Mouse (Mus musculus) stomach, embryonic 14.5 days (tissue): ENCODE measurements around the gene Ccl11. TPM values are rescaled to one million over a fixed set of nuclear protein-coding genes. Genes with fewer than 3 reads are reported as not detected.

Source experiments
- ATAC-seq: fragments of 200-750 bp; cut with Nextera tagmentation; 2 replicates; pipeline ENCODE4 v1.8.0; 2017; ENCODE audit warnings: low read depth, moderate TSS enrichment; ENCODE audit not compliant: insufficient number of reproducible peaks, insufficient read depth, low FRiP score
- H3K27ac ChIP-seq: fragments of 300-500 bp; sonication (generic); 2 replicates; pipeline ENCODE4 v1.5.1; 2014; ENCODE audit warnings: mild to moderate bottlenecking, low read length, moderate library complexity, mixed read lengths
- H3K27me3 ChIP-seq: fragments of 300-500 bp; sonication (generic); 2 replicates; pipeline ENCODE4 v1.6.1; 2014; ENCODE audit warnings: low read length, control low read depth, mixed read lengths; ENCODE audit not compliant: control insufficient read depth, insufficient read depth
- H3K36me3 ChIP-seq: fragments of 300-500 bp; sonication (generic); 2 replicates; pipeline ENCODE4 v1.6.1; 2014; ENCODE audit warnings: mild to moderate bottlenecking, control low read depth, low read length, moderate library complexity, mixed read lengths; ENCODE audit not compliant: control insufficient read depth, insufficient read depth
- H3K4me1 ChIP-seq: fragments of 300-500 bp; sonication (generic); 2 replicates; pipeline ENCODE4 v1.6.1; 2014; ENCODE audit warnings: low read length, control low read depth, mixed read lengths; ENCODE audit not compliant: control insufficient read depth, insufficient read depth
- H3K4me2 ChIP-seq: fragments of 300-500 bp; sonication (generic); replicated peaks from 2 replicates; pipeline ENCODE4 v1.6.1; 2014; ENCODE audit warnings: low read depth, low read length, control low read depth
- H3K4me3 ChIP-seq: fragments of 300-500 bp; sonication (generic); 2 replicates; pipeline ENCODE4 v1.5.1; 2014; ENCODE audit warnings: low read depth, low read length, control low read depth
- H3K9ac ChIP-seq: fragments of 300-500 bp; sonication (generic); replicated peaks from 2 replicates; pipeline ENCODE4 v1.6.1; 2014; ENCODE audit warnings: low read depth, mild to moderate bottlenecking, control low read depth, low read length, moderate library complexity, mixed read lengths
- H3K9me3 ChIP-seq: fragments of 300-500 bp; sonication (generic); 2 replicates; pipeline ENCODE4 v1.6.1; 2016; ENCODE audit warnings: low read depth, low read length, control low read depth; ENCODE audit not compliant: control insufficient read depth
- WGBS: fragments of 180-500 bp; shearing (Covaris S2); extraction: QIAGEN DNeasy Blood & Tissue Kit; methylation state at CpG from one replicate; pipeline ENCODE4 v1.1.7; 2014; 5-methylcytosine and 5-hydroxymethylcytosine counted together
- polyA plus RNA-seq: library from polyadenylated mRNA; unstranded; fragments of >200 nt; fragmentation: Nextera tagmentation; extraction: Ambion mirVana; gene quantifications from 2 replicates; pipeline ENCODE4 v1.2.1, GENCODE M21; 2014

Ccl11 gene
- polyA plus RNA-seq, 1 experiment from 2014 or later = 99.4 TPM

GRCm38 (mm10) chr11:82035857-82036256, 21.8 kb upstream of the Ccl11 start:
- no peaks in the 10 kb centered on the region for H3K36me3 ChIP-seq
- no peak overlapping the region for H3K27ac ChIP-seq
- no peak overlapping the region for H3K4me2 ChIP-seq
- H3K9me3 ChIP-seq = no peaks in the 10 kb centered on the region
- WGBS = 83% methylated on average over 2 of the region's 2 CpGs
- H3K27me3 ChIP-seq = no peaks in the 10 kb centered on the region
- no peak overlapping the region for H3K9ac ChIP-seq
- no peak overlapping the region for H3K4me3 ChIP-seq
- ATAC-seq = no peak
- peaks cover 13% of the 10 kb centered on the region; the same call in 1 of the 2 replicates for H3K4me1 ChIP-seq

GRCm38 (mm10) chr11:82038535-82038934, 19.1 kb upstream of the Ccl11 start, which contains the start of gene Gm17268:
Gene Gm17268, minus strand, starts transcription at chr11:82038562.
- WGBS = 25% methylated on average over 2 of the region's 2 CpGs
- Histone ChIP-seq H3K36me3 (no peaks in the 10 kb centered on the region), H3K27ac (no peak within 1 kb of the TSS), H3K4me3 (no peak within 1 kb of the TSS), H3K9ac (no peak within 1 kb of the TSS), H3K27me3 (no peaks in the 10 kb centered on the region), H3K4me1 (peaks cover 4% of the 10 kb centered on the region; the same call in 1 of the 2 replicates), H3K9me3 (no peaks in the 10 kb centered on the region), H3K4me2 (no peak within 1 kb of the TSS)
- no peak for ATAC-seq

- H3K4me1 ChIP-seq = peaks cover 4% of the 10 kb centered on the region; the same call in 1 of the 2 replicates
- H3K27me3 ChIP-seq = no peaks in the 10 kb centered on the region
- no peak overlapping the region for H3K4me3 ChIP-seq
- H3K4me2 ChIP-seq = no peak overlapping the region
- no peak overlapping the region for H3K27ac ChIP-seq
- no peak overlapping the region for H3K9ac ChIP-seq
- no peak for ATAC-seq
- no peaks in the 10 kb centered on the region for H3K9me3 ChIP-seq
- WGBS = 69% methylated on average over 3 of the region's 3 CpGs
- H3K36me3 ChIP-seq = no peaks in the 10 kb centered on the region
Measured at GRCm38 (mm10) chr11:82039132-82039660, 18.4 kb upstream of the Ccl11 start.

DNA sequence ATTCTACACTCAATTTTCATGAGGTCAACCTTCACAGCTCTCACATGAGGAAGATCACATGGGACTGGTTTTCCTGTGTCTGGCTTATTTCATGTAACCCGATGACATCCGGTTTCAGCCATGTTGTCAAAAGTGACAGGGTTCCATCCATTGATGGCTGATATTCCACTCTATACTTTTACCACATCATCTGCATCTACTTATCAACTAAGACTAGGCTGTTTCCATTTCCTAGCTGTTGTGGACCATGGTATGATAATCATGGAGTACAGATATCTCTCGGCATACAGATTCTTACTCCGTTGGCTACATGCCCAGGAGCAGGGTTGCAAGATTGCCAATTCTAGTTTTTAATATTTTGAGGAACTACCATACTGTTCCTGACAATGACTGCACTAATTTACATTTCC, 15.9 kb upstream of the Ccl11 start:
- WGBS = 79% methylated on average over 4 of the region's 4 CpGs
- no peak for ATAC-seq
- H3K4me1 ChIP-seq = no peaks in the 10 kb centered on the region
- H3K4me3 ChIP-seq = no peak overlapping the region
- H3K4me2 ChIP-seq = no peak overlapping the region
- no peak overlapping the region for H3K9ac ChIP-seq
- H3K36me3 ChIP-seq = no peaks in the 10 kb centered on the region
- no peak overlapping the region for H3K27ac ChIP-seq
- no peaks in the 10 kb centered on the region for H3K9me3 ChIP-seq
- no peaks in the 10 kb centered on the region for H3K27me3 ChIP-seq

- H3K4me3 ChIP-seq = no peak within 1 kb of the TSS
- WGBS = 75% methylated on average over 3 of the region's 3 CpGs
- no peak for ATAC-seq
- H3K4me2 ChIP-seq = no peak within 1 kb of the TSS
- no peaks in the 10 kb centered on the region for H3K4me1 ChIP-seq
- no peaks in the 10 kb centered on the region for H3K36me3 ChIP-seq
- no peak within 1 kb of the TSS for H3K9ac ChIP-seq
- no peaks in the 10 kb centered on the region for H3K27me3 ChIP-seq
- H3K27ac ChIP-seq = no peak within 1 kb of the TSS
- no peaks in the 10 kb centered on the region for H3K9me3 ChIP-seq
Measured at GRCm38 (mm10) chr11:82045471-82045870, 12.2 kb upstream of the Ccl11 start, which contains the start of gene Ccl7. Gene Ccl7, plus strand, starts transcription at chr11:82045712.

- WGBS = 41% methylated on average over 6 of the region's 6 CpGs
- Histone ChIP-seq H3K36me3 (no peaks in the 10 kb centered on the region), H3K4me3 (no peak overlapping the region), H3K4me1 (no peaks in the 10 kb centered on the region), H3K9ac (no peak overlapping the region), H3K4me2 (no peak overlapping the region), H3K27ac (no peak overlapping the region), H3K9me3 (no peaks in the 10 kb centered on the region), H3K27me3 (no peaks in the 10 kb centered on the region)
- no peak for ATAC-seq
Measured at GRCm38 (mm10) chr11:82047746-82048415, 9.7 kb upstream of the Ccl11 start.

- H3K9me3 ChIP-seq = no peaks in the 10 kb centered on the region
- H3K36me3 ChIP-seq = no peaks in the 10 kb centered on the region
- no peak overlapping the region for H3K4me3 ChIP-seq
- no peak overlapping the region for H3K27ac ChIP-seq
- no peaks in the 10 kb centered on the region for H3K27me3 ChIP-seq
- H3K9ac ChIP-seq = no peak overlapping the region
- H3K4me1 ChIP-seq = no peaks in the 10 kb centered on the region
- WGBS = 84% methylated on average over 7 of the region's 7 CpGs
- no peak overlapping the region for H3K4me2 ChIP-seq
- ATAC-seq = no peak
Measured at GRCm38 (mm10) chr11:82053849-82054248, 3.8 kb upstream of the Ccl11 start.

GRCm38 (mm10) chr11:82062226-82062625, 4.6 kb downstream of the Ccl11 start:
- H3K9ac ChIP-seq = no peak overlapping the region
- H3K27ac ChIP-seq = no peak overlapping the region
- no peaks in the 10 kb centered on the region for H3K4me1 ChIP-seq
- no peak for ATAC-seq
- H3K4me3 ChIP-seq = no peak overlapping the region
- no peaks in the 10 kb centered on the region for H3K36me3 ChIP-seq
- no peak overlapping the region for H3K4me2 ChIP-seq
- WGBS = 79% methylated on average over 3 of the region's 3 CpGs
- H3K27me3 ChIP-seq = no peaks in the 10 kb centered on the region
- H3K9me3 ChIP-seq = no peaks in the 10 kb centered on the region
